Mouse (Mus musculus) cerebellum, postnatal 10 days (tissue): ENCODE data around the gene Hcfc1.

Experiments used
- DNase-seq, 2 experiments: peaks; one replicate each; pipeline ENCODE4 v3.0.0; 2021; ENCODE audit warnings: mixed read lengths in 2 of 2

Hcfc1 gene

DNA sequence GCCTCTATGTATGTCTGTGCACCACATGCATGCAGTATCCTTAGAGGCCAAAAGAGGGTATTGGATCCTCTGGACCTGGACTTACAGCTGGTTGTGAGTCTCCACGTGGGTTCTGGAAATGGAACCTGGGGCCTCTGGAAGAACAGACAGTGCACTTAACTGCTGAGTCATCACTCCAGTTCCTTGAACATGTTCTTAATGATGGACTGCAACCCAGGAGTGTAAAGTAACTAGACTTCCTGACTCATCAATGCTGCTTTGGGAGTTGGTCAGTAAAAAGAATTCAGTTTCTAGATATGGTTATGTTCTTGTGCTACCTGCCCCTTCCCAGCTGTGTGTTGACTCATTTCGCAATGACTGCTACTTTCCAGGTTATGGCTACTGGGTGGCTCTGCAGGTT lies 34.3 kb downstream of the Hcfc1 start:
- no peak for DNase-seq

DNA sequence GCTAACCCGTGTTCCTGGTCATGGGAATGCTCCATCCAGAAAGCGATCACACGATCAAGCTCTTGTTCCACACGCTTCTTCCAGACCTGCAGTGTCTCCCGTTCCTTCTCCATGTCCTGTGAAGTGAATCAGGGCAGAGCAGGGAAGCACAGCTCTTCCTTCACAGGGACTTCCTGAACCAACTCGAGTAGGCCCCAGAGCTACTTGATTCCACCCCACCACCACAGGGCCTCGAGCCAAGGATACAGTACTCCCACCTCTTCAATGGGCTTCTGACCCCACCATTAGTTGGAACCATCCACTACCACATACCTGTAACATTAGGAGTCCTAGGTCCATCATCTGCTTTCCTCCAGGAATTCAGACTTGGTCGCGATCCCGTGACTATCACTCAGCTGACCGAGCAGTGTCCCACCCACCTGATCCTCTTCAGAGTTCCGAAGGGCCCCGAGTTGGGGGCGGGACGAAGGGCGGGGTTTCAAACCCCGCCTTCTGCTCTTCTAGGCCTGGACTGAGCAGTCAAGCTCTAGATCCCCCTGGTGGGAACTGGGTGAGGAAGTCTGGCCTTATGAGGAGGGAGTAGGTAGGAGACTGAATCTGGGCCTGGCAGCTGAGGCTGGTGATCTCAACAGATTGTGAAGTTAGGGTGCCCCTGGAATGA lies 35.6 kb downstream of the Hcfc1 start, which contains the start of gene Renbp:
Gene Renbp (minus strand): TSS at position 449 of the 661 bp plus-strand sequence.
- DNase-seq, result peak; percentile 38 to 48

DNA sequence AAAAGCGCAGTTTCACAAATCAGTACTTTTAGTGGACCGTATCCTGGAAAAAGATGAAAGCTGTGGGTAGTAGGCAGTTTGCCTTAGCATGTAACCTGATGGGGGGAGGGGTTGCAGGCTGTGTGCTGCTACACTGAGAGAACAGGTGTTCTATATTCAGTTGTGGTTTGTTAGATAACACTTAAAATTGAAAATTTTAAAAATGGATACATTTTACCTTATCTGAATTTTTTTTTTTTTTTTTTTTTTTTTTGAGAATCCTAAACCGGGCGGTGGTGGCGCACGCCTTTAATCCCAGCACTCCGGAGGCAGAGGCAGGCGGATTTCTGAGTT lies 43.6 kb downstream of the Hcfc1 start:
- DNase-seq, result peak; percentile 26 to 30

DNA sequence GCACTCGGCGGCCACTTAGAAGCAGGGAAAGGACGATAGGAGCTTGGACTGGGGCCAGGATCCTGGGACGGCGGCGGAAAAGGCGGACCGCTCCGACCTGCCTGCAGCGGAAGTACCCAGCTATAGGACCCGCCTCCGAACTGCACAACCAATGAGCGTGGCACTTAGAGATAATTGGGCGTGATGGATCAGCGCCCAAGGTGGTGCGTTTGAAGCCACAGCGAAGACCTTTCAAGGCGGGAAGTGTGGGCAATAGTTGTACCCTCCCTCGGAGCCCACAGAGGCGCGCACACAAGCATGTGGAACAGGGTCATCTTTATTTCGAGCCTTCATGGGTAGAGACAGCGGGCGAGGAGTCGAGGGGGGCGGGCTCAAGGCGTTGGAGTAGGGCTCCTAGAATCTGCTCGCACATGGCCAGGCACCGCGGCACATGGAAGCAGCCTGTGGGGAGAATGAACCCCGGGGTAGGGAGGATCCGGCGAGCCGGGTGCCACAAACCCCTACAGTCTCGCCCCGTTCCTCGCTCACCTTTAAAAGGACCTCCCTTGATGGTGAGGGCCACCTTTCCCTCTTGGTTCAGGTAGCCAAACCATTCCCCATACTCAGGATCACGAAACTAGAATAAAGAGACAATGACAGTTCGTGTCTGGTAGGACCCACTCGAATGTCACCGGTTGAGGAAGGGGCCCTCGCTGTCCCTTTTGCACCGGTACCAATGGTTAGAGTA lies 44.2 kb downstream of the Hcfc1 start, which contains the start of the genes Arhgap4 and Naa10:
Gene Arhgap4 (minus strand): TSS at position 48 of the 727 bp plus-strand sequence.
Gene Naa10 (minus strand): TSS at position 122 of the 727 bp plus-strand sequence.
- peak; percentile 97 for DNase-seq

DNA sequence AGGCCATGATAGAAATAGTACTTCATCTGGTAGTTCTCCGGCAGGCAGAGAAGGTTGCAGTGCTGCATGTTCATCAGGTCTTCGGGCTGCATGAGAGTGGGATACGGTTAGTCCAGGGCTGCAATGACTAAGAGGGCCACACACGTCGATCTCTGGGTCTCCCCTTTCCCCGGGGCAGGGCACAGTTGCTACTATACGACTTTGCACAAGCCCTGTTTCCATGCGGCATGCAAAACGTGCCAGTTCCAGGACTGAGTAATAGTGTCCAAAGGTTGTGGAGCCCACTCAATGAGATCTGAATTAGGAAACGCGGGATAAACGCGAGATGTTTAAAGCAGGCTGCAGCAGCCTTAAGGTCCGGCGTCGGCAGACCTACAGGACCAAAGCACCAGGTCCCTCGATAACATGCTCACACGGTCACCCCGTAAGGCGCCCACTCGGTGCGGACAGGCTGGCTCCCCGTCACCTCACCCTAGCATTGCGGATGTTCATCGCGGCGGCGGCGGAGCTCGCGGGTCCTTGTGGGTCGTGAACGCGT lies 44.8 kb downstream of the Hcfc1 start:
- peak in 1 of 2 experiments; percentile 18 for DNase-seq

DNA sequence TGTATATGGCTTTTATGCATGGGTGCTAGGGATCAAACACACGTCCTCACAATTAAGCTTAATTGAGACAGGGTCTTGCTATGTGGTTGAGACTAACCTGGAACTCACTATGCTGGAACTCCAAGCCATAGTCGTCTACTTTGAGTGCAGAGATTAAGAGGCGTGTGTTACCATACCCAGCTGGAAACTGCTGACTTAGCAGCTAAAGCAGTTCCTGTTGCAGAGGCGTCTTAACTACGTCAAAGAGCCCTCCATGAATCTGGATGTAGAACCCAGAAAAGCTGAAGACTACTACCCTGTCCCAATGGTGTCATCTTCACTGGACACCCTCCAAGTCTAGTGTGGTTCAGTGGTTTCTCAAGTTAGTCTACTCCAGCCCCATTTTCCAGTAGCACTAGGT lies 47.5 kb downstream of the Hcfc1 start:
- DNase-seq, result no peak

DNA sequence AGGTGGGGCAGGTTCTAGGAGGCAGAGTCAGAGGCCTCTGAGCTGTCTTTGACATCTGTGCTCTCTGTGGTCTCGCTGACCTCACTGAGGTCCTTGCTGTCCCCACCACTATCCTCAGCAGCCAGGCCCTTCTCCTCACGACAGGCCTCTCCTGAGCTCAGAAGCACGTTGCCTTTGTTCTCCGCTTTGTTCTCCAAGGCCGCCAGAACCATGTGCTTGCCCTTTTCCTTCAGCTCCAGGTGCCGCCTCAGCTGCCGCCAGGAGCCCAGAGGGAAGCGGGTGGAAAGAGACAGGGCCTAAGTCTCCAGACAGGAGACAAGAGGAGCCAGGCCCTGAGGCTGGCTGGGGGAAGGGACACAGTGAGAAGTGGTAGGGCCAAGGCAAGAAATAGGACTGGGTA lies 49.2 kb downstream of the Hcfc1 start:
- no peak for DNase-seq

DNA sequence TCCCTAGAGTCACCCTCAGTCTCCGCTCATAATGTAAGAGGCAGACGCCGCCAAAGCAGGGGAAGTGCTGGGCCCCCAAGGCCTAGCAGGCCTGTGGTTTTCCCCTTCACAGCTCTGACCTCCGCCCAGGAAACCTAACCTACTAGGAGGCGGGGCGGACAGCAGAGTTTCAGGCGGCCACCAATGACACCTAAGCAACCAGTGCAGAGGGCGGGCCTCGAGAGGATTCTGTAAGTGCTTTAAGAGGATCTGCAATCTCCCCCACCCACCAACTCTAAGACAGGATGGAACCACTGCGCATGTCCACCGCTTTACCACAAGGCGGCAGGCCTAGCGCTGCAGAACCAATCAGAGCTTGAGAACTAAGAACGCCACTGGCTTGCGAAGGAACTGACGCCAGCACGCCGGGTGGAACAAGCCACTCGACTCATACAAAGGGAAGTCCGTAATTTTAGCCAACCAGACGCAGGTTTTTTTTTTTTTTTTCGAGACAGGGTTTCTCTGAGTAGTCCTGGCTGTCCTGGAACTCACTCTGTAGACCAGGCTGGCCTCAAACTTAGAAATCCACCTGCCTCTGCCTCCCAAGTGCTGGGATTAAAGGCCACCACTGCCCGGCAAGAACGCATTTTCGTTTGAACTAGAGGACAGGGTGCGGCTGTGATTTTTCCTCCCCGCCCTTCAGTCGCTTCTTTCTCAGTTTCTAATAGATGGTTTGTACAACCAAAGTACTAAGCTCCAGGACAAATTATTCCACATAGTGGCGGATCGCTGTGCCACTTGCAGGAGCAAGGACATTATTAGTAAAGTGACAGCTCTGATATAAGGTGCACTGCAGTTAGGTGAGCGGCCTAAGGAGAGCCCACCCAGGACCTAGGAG lies 51.1 kb downstream of the Hcfc1 start:
- DNase-seq, result peak; percentile 87 to 91

DNA sequence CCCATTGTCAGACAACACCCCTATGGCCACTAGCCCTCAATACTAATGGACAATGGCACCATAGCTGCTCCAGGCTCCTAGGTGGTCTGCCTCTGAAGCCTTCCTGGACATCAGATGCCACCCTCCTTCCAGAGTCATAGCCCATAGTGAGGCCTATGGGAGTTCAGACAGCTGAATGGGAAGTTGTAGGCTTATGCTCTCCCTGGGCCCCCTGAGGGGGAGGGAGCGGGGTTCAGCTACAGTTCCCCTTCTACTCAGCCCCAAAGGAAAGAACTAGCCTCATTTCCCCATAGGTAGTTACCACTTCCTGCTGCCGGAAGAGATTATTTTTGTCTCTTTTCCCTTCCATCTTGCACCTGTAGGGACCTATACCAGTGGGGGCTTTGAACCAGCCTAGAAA lies 54.6 kb downstream of the Hcfc1 start:
- DNase-seq, result no peak

DNA sequence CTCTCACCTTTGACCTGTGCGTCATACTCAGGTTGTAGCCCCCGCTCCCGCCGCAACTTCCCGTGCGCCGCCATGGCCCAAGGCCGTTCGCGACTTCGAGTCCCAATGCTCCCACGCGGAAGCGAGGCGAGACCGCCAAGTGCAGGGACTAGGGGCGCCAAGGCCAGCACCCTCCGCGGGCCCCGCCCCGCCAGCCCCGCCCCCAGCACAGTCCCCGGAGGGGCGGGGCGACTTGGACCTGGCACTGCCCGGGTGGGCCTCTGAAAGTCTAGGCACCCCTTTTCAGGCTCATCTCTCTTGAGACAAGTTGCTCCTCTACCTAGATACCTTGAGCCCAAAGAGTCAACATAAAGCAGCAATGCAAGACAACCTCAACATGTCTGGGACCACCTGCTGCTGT lies 55.0 kb downstream of the Hcfc1 start:
- no peak for DNase-seq

DNA sequence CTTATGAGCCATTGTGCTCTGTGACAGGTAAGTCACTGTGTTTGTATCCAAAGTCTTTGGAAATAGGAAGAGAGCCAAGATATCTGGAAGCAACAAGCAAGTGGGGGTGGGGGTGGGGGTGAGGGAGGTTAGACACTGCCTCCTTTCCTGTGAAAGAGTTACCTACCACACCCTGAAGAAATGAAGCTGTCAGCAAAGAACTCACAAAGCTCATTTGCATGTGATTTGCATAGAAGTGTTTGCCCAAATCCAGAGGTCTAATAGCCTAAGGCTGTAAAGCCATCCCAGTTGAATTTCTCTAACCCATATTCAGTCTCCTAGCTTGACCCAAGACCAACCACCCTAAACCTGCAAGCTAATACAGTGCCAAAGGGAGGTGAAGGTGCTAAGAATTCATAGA lies 55.7 kb downstream of the Hcfc1 start:
- DNase-seq, result no peak

DNA sequence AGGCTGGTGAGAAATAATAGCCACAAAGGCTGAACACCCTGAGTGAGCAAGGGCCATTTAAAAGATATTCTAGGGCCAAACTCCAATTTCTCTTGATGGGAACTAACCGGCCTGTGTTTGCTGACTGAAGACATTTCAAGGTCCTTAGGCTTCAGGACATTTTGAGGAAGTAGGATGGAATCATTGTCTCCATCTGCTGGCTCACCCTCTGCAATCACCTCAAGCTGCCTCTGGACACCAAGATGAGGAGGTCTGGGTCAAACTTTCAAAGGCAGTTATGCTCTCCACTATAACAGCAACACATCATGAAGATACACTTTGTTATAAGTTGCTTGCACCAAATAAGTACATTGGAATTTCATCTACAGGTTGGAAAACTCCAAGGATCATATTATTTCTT lies 56.1 kb downstream of the Hcfc1 start:
- no peak for DNase-seq

DNA sequence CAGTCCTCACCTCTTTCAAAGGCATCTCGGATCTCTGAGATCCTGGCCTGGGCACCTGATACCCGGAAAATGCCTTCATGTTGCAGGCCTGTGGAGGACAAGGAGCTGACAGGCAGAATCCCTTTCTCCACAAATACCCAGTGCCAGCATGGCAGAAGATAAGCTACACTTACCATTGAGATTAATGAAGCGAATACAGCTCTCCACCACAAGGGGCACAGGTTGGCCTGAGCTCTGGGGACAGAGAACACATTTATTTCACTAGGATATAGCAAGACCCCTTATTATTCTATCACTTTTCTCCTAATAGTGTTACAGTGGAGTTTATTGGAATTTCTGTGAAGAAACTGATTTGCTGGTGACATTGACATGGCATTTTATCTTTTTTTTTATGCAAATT lies 68.2 kb downstream of the Hcfc1 start:
- peak in 1 of 2 experiments; percentile 13 for DNase-seq

DNA sequence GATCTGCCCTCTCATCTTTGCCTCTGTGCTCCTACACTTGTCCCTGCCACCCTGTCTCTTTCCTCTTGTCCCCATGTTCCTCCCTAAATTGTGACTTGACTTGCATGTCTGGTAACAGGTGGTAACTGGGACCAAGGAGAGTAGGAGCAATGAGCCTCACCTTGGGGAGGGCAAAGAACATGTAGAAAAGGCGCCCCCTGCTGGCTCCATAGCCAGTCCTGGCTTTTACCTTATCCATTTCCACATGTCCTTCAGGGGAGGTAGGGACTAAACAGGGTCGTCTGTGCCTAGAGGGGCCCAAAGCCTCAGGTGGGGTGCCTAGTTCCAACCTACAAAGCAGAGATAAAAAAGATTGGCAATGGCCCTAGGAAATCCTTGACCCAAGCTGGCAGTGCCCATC lies 70.4 kb downstream of the Hcfc1 start, which contains the start of gene L1cam:
Gene L1cam (minus strand): TSS at position 387 of the 400 bp plus-strand sequence.
- peak; percentile 74 to 77 for DNase-seq

DNA sequence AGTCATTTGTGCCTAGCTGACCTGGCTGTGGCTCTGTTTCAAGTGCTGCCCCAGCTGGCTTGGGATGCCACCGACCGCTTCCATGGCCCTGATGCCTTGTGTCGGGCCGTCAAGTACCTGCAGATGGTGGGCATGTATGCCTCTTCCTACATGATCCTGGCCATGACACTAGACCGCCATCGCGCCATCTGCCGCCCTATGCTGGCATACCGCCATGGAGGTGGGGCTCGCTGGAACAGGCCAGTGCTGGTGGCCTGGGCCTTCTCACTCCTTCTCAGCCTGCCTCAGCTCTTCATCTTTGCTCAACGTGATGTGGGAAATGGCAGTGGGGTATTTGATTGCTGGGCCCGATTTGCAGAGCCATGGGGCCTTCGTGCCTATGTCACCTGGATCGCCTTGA lies 73.3 kb downstream of the Hcfc1 start:
- DNase-seq, result peak; percentile 91 to 94
